In genomic region chr15:88839271-88839670, GRCm38 (mm10) we compare ENCODE assay signal across 9 mouse cellular contexts. TPM values are rescaled to one million over a fixed set of nuclear protein-coding genes. Genes with fewer than 3 reads are reported as not detected.
DNase-seq lines count a peak whose midpoint lies in the region; ATAC-seq and TF ChIP-seq lines count a peak whose summit lies in the region.
"Had no signal": no experiment of that assay in that cellular context is flagged by ENCODE, and none has a peak within 500 bp of the region (broad histone marks: within the 10 kb centered on the region; RNA-seq: fewer than 3 reads in every experiment).

No protein-coding gene starts in this region.

- no peak for TF ChIP-seq POLR2A in kidney, adult 2 months (IDR thresholded peaks at IDR 0.05; ENCODE audit: low read depth, low read length)

- H3K27me3 ChIP-seq in embryonic facial prominence, embryonic 10.5 days (replicated peaks; ENCODE audit: low read depth, poor library complexity, severe bottlenecking): 0 out of 2 replicates have a peak, but pooled peaks cover 3% of the 10 kb centered on the region
- H3K27me3 ChIP-seq in kidney, adult 2 months (replicated peaks; ENCODE audit: control insufficient read depth, insufficient read depth, low read length): no peaks in the 10 kb centered on the region
- no peaks in the 10 kb centered on the region for H3K27me3 ChIP-seq in limb, embryonic 12.5 days
- no peaks in the 10 kb centered on the region for H3K27me3 ChIP-seq in midbrain, embryonic 16.5 days (ENCODE audit: control insufficient read depth, insufficient read depth, low read depth, low read length)

- H3K4me3 ChIP-seq in embryonic facial prominence, embryonic 10.5 days: 0 out of 2 replicates have a peak overlapping the region, but pooled peaks have one; percentile 23
- H3K4me3 ChIP-seq in kidney, adult 2 months (ENCODE audit: insufficient read depth, low read depth, low read length): no peak overlapping the region; the same call in 1 of the 2 replicates
- H3K4me3 ChIP-seq in limb, embryonic 12.5 days (replicated peaks): no peak overlapping the region
- H3K4me3 ChIP-seq in midbrain, embryonic 16.5 days (ENCODE audit: low read depth, low read length): no peak overlapping the region
- H3K4me3 ChIP-seq: megakaryocyte, embryonic 14.5 days had no signal

- peak; percentile 88 for ATAC-seq in limb, embryonic 12.5 days (ENCODE audit: insufficient number of reproducible peaks, insufficient read depth, low FRiP score, low TSS enrichment, low read depth)
- ATAC-seq in midbrain, embryonic 16.5 days: peak; percentile 71

- H3K9me3 ChIP-seq in embryonic facial prominence, embryonic 10.5 days: no peaks in the 10 kb centered on the region
- no peaks in the 10 kb centered on the region for H3K9me3 ChIP-seq in limb, embryonic 12.5 days
- H3K9me3 ChIP-seq in midbrain, embryonic 16.5 days (replicated peaks; ENCODE audit: control insufficient read depth, low read length, poor library complexity, severe bottlenecking): no peaks in the 10 kb centered on the region
- H3K9me3 ChIP-seq: megakaryocyte, embryonic 14.5 days had no signal

- peak overlapping the region; percentile 74 for H3K27ac ChIP-seq in embryonic facial prominence, embryonic 10.5 days (replicated peaks)
- peak overlapping the region; percentile 97 for H3K27ac ChIP-seq in kidney, adult 2 months (ENCODE audit: insufficient read depth, low read depth, low read length)
- H3K27ac ChIP-seq in limb, embryonic 12.5 days: peak overlapping the region; percentile 93
- H3K27ac ChIP-seq in midbrain, embryonic 16.5 days (ENCODE audit: low read length): peak overlapping the region; percentile 61

- H3K36me3 ChIP-seq in embryonic facial prominence, embryonic 10.5 days (replicated peaks): no peaks in the 10 kb centered on the region
- no peaks in the 10 kb centered on the region for H3K36me3 ChIP-seq in kidney, adult 2 months (ENCODE audit: control insufficient read depth, insufficient read depth, low read length)
- H3K36me3 ChIP-seq in limb, embryonic 12.5 days: no peaks in the 10 kb centered on the region
- no peaks in the 10 kb centered on the region for H3K36me3 ChIP-seq in midbrain, embryonic 16.5 days (ENCODE audit: control insufficient read depth, insufficient read depth, low read length)

- H3K9ac ChIP-seq in limb, embryonic 12.5 days (replicated peaks): peak overlapping the region; percentile 5; the same call in 1 of the 2 replicates
- H3K9ac ChIP-seq in midbrain, embryonic 16.5 days (ENCODE audit: low read depth, low read length): peak overlapping the region; percentile 40; the same call in 1 of the 2 replicates

- WGBS in embryonic facial prominence, embryonic 10.5 days: 22% methylated on average over 9 of the region's 9 CpGs
- WGBS in kidney, adult 2 months: 34% methylated on average over 9 of the region's 9 CpGs
- 27% methylated on average over 9 of the region's 9 CpGs for WGBS in limb, embryonic 12.5 days
- WGBS in midbrain, embryonic 16.5 days: 30% methylated on average over 9 of the region's 9 CpGs

- H3K4me1 ChIP-seq in embryonic facial prominence, embryonic 10.5 days: peaks cover 47% of the 10 kb centered on the region
- H3K4me1 ChIP-seq in kidney, adult 2 months (ENCODE audit: control insufficient read depth, insufficient read depth, low read length): peaks cover 16% of the 10 kb centered on the region
- H3K4me1 ChIP-seq in limb, embryonic 12.5 days (replicated peaks): peaks cover 69% of the 10 kb centered on the region
- H3K4me1 ChIP-seq in midbrain, embryonic 16.5 days (ENCODE audit: control insufficient read depth, insufficient read depth, low read length): peaks cover 20% of the 10 kb centered on the region

- no peak for TF ChIP-seq CTCF in kidney, adult 2 months (conservative IDR thresholded peaks at IDR 0.05; ENCODE audit: insufficient read depth, insufficient read length, low read depth, low read length)

- peak; percentile 42 to 58 for DNase-seq in adrenal gland, adult 18-20 months (ENCODE audit: low spot score in 2 of 2)
- peak; percentile 69 for DNase-seq in embryonic facial prominence, embryonic 10.5 days (ENCODE audit: low spot score)
- peak; percentile 83 for DNase-seq in heart, adult 8-10 months (ENCODE audit: low spot score)
- DNase-seq in kidney, adult 2 months: peak; percentile 88
- DNase-seq in spleen, postnatal 36 days (ENCODE audit: low spot score in 2 of 2): no peak
- no peak for DNase-seq in urinary bladder, adult 2 months (ENCODE audit: low spot score)

- H3K4me2 ChIP-seq in limb, embryonic 12.5 days: peak overlapping the region; percentile 28
- H3K4me2 ChIP-seq in midbrain, embryonic 16.5 days (ENCODE audit: low read length): no peak overlapping the region

RNA-seq across cellular contexts. Expression of gene Creld2, which starts 19.8 kb away (rescaled TPM):
- total RNA-seq in adrenal gland, adult 18-20 months (2021): 10 to 100 TPM; 45.3 to 51.7 TPM
- polyA plus RNA-seq in embryonic facial prominence, embryonic 10.5 days (2016; fragmentation: Nextera tagmentation; extraction: Ambion mirVana): 92.2 and 93.9 TPM in 2 replicates
- total RNA-seq in heart, adult 8-10 months (2022): 10 to 100 TPM; 17.2 to 28.0 (median 21.1) TPM
- polyA plus RNA-seq in kidney, adult 2 months (2012; rRNA removed): 27.3 and 30.4 TPM in 2 replicates
- 70.6 and 74.7 TPM in 2 replicates for polyA plus RNA-seq in limb, embryonic 12.5 days (2016; fragmentation: Nextera tagmentation; extraction: Ambion mirVana)
- polyA plus RNA-seq in midbrain, embryonic 16.5 days (2015; fragmentation: Nextera tagmentation; extraction: Ambion mirVana): 60.6 and 66.4 TPM in 2 replicates
- polyA plus RNA-seq in urinary bladder, adult 2 months (2012; rRNA removed): 31.0 and 36.2 TPM in 2 replicates

RNA-seq across cellular contexts. Expression of gene Alg12, which starts 20.2 kb away (rescaled TPM):
- total RNA-seq in adrenal gland, adult 18-20 months (2021): 10 to 100 TPM; 14.4 to 15.2 TPM
- polyA plus RNA-seq in embryonic facial prominence, embryonic 10.5 days (2016; fragmentation: Nextera tagmentation; extraction: Ambion mirVana): 10.9 and 12.5 TPM in 2 replicates
- total RNA-seq in heart, adult 8-10 months (2022): 10 to 100 TPM in 2 of 4 experiments, 1 to 10 TPM in 2; 7.4 to 10.3 (median 9.9) TPM
- 18.1 and 21.3 TPM in 2 replicates for polyA plus RNA-seq in kidney, adult 2 months (2012; rRNA removed)
- polyA plus RNA-seq in limb, embryonic 12.5 days (2016; fragmentation: Nextera tagmentation; extraction: Ambion mirVana): 10.3 and 11.2 TPM in 2 replicates
- polyA plus RNA-seq in midbrain, embryonic 16.5 days (2015; fragmentation: Nextera tagmentation; extraction: Ambion mirVana): 7.8 and 9.4 TPM in 2 replicates
- 16.3 TPM in 2 replicates for polyA plus RNA-seq in urinary bladder, adult 2 months (2012; rRNA removed)

RNA-seq across cellular contexts. Expression of gene Pim3, which starts 22.7 kb away (rescaled TPM):
- 10 to 100 TPM; 74.3 to 84.7 TPM for total RNA-seq in adrenal gland, adult 18-20 months (2021)
- polyA plus RNA-seq in embryonic facial prominence, embryonic 10.5 days (2016; fragmentation: Nextera tagmentation; extraction: Ambion mirVana): 43.6 and 49.0 TPM in 2 replicates
- 100 to 1,000 TPM in 1 of 4 experiments, 10 to 100 TPM in 3; 70.8 to 183 (median 86.1) TPM for total RNA-seq in heart, adult 8-10 months (2022)
- polyA plus RNA-seq in kidney, adult 2 months (2012; rRNA removed): 78.5 and 85.8 TPM in 2 replicates
- 53.9 and 55.3 TPM in 2 replicates for polyA plus RNA-seq in limb, embryonic 12.5 days (2016; fragmentation: Nextera tagmentation; extraction: Ambion mirVana)
- 64.7 and 67.5 TPM in 2 replicates for polyA plus RNA-seq in midbrain, embryonic 16.5 days (2015; fragmentation: Nextera tagmentation; extraction: Ambion mirVana)
- polyA plus RNA-seq in urinary bladder, adult 2 months (2012; rRNA removed): 11.7 and 12.4 TPM in 2 replicates

Comparison
In these comparisons a context has a peak if more than half of its experiments do, and no peak if none do; other contexts are left out.
1. DNase-seq: peak in adrenal gland, adult 18-20 months (2 of 2), embryonic facial prominence, embryonic 10.5 days (single experiment), heart, adult 8-10 months (single experiment) and kidney, adult 2 months (single experiment); none in spleen, postnatal 36 days (0 of 2) and urinary bladder, adult 2 months (single experiment).
2. Peak in every context shown above with its lines, with median percentiles within 50 percentile points of each other: H3K27ac ChIP-seq.